Mouse (Mus musculus): ENCODE measurements around the gene Coro1c.

GRCm38 (mm10) chr5:113824228-113824627, 84.3 kb downstream of the Coro1c start:
- TF ChIP-seq CTCF (IDR thresholded peaks at IDR 0.05; ENCODE audit: low read depth) (no peak), EP300 (optimal IDR thresholded peaks at IDR 0.05) (no peak)

Measured in stomach, postnatal 0 days (tissue).